Mouse (Mus musculus) heart, postnatal 10 days (tissue): Measurements from ENCODE around the gene Wdr45b. TPM values are rescaled to one million over a fixed set of nuclear protein-coding genes. Genes with fewer than 3 reads are reported as not detected.
"Not testable (repeated sequence)": the region's sequence is repeated elsewhere in the genome, so short reads cannot be mapped to it uniquely, and the experiment has no call there.

Experiments
- DNase-seq, 2 experiments: peaks; one replicate each; pipeline ENCODE4 v3.0.0; 2021
- intact Hi-C: fragments of 180-260 bp; cut with DNase I; formaldehyde crosslinking; loops from one replicate; pipeline ENCODE4 v1.15.1; 2025
- total RNA-seq, 2 experiments: library from RNA; stranded (reverse); gene quantifications; 2 replicates each; pipeline ENCODE4 v1.2.3; 2021

Gene Wdr45b
- 10 to 100 TPM; 53.0 to 54.0 TPM for total RNA-seq

DNA sequence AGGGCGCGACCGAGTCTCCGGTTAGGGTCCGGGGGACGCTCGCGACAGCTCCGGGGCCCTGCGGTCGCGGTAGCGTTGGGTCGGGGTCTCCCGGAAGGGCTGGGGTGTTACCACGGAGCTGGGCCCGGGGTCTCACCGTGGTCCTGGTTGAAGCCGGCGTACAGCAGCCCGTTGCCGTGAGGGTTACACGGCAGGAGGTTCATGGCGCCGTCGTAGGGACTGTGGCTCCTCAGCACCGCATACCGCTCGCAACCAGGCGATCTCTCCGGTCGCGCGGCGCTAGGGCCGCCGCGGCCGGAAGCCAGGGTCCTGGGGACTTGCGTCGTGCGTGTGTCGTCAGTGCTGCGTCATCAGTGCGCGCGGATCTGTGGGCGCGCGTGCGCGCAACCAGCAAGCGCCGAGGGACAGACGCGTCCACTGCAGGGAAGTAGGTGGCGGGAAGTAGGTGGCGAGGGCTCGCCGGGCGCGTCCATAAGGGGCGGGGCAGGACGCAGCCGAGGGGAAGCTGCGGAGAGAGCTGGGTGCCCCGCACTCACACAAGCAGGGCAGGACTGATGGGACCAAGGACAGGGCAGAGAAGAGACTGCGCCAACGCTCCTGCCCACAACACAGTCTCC, at the start of gene Wdr45b:
Wdr45b (minus strand) TSS at position 355 of the 617 bp plus-strand sequence.
- peak; percentile 99 for DNase-seq
- intact Hi-C loops = loop anchor here (5.0 kb wide), 2 partner anchors 68 to 117 kb away; partner anchors contain the start of genes Fn3krp and Narf

DNA sequence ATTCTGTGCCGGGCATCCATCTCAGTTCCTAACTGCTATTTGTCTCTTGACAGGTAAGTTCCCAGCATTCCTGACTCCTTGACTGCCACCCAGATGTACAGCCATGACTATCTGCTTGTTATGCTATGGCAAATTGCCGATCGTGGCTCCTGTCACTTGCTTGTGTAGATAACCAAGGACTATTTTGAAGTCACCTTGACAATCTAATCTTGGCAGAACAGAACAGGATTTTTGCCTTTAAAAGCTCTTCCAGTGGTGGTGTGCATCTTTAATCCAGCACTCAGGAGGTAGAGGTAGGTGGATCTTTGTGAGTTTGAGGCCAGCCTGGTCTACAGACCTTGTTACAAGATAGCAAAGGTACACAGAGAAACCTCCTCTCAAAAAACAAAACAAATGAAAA, 38.2 kb upstream of the Wdr45b start:
- intact Hi-C loops = no loop called here
- no peak for DNase-seq

DNA sequence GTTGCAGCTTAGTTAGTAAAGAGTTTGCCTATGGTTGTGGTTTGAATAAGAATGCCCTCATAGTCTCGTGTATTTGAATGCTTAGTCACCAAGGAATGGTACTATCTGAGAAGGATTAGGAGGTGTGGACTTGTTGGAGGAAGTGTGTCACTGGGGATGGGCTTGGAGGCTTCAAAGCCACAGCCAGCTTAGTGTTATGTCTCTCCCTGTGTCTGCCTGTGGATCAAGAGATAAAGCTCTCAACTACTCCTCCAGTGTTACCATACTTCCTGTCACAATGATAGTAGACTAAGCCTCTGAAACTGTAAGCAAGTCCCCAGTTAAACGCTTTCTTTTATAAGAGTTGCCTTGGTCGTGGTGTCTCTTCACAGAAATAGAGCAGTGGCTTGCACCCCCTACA, 36.5 kb upstream of the Wdr45b start:
- DNase-seq = no peak
- intact Hi-C loops = no loop called here

DNA sequence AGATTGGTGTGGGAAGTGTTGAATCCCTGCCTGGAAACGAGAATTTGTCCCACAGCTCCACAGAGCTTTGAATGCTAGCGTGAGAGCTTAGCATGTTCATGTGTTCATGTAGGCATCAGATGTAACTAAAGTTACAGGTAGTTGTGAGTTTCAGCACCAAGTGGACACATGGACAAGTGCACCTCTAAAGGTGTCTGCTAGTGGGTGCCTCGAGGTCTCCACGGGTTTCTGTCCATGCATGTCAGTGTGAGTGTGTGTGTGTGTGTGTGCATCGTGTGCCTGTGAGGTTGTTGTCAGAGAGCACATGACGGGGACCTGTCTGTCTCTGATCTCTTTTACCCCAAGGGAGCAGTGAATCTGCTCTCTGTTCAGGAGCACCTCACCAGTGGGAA, 34.3 kb upstream of the Wdr45b start:
- no peak for DNase-seq
- intact Hi-C loops = loop anchor here (1.0 kb wide), 1 partner anchor 33 kb away; the partner anchor contains the start of gene Fn3krp

DNA sequence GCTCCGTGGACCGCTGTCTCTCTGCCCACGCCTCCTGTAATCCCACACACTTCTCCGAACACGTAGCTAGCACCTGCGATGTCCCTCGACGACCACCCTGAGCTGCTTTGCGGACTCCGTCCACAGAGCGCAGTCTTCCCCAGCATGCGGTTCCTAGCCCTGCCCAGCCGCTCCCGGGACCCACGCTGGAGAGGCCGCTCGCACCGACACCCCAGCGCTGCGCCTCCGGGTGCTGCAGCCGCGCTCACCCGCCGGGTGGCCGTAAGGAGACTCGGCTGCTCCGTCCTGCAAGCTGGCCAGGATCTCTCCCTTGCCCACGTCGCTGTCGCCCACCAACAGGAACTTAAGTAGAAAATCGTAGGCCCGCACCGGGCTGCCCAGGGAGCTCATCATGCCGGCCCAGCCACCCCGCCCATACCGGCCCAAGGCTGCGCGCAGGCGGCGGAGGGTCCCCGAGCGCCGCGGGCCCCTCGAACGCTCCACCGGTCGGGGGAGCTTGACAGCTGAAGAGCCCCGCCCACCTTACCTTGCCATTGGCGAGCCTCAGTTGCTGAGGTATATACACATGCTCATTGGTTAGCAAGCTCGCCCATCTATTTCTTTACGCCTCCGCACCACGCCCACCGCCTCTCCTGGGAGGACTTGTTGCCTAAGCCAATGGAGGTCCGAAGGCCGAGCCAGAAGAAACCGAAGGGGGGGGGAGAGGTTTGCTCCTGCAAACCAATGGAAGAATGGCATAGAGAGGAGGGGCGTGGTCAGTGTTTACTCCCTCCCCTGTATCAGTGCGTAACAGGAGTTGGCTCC, 33.7 kb upstream of the Wdr45b start, which contains the start of gene Rab40b:
Rab40b (minus strand) TSS at position 502 of the 804 bp plus-strand sequence.
- DNase-seq = peak; percentile 92 to 93
- intact Hi-C loops = loop anchor here (1.0 kb wide), 1 partner anchor 33 kb away; the partner anchor contains the start of gene Fn3krp

DNA sequence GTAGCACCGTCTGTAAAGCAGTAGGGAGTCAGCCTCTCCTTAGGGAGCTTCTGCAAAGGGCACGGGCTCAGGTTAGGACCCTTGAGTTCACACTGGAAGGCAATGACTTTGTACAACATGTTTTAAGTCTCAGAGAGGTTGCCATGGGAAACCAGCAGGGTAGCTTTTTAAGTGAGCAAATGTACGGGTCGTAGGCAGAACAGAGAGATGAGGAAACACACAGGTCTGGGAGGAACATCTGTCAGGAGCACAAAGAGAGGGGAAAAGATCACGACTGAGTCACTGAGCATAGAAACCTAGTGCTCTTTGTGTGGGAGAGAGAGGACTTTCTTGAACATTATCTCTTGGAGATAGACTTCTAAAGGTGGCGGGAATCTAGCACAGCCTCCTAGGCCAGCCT, 26.0 kb upstream of the Wdr45b start:
- no peak for DNase-seq
- intact Hi-C loops = no loop called here

DNA sequence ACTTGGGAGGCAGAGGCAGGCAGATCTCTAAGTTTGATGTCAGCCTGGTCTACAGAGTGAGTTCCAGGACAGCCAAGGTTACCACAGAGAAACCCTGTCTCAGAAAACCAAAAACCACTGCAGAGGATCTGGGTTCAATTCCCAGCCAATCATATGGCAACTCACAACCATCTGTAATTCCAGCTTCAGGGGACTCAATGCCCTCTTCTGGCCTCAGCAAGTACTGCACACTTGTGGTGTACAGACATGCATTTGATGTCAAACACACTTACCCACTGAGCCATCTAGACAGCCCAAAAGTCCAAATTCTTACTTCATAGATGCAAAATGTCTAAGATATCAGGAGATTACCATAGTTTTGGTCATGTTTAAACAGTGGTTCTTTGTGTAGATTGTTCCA, 24.4 kb upstream of the Wdr45b start:
- intact Hi-C loops = no loop called here
- no peak for DNase-seq

DNA sequence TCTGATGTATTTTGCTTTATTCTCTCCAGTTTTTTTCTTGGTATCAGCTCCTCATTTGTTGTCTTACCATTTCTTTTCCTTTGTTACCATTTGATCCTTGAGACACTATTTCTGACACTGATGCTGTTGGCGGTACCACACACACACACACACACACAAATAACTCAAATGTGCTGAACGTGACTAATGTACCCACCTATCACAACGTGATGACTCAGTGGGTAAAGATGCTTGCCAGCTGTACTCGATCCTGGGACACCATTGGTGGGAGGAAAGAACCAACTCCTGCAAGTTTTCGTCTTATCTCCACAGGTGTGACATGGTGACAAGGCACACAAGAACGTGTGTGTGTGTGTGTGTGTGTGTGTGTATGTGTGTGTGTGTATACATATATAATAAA, 19.1 kb upstream of the Wdr45b start:
- no peak for DNase-seq
- intact Hi-C loops = no loop called here

DNA sequence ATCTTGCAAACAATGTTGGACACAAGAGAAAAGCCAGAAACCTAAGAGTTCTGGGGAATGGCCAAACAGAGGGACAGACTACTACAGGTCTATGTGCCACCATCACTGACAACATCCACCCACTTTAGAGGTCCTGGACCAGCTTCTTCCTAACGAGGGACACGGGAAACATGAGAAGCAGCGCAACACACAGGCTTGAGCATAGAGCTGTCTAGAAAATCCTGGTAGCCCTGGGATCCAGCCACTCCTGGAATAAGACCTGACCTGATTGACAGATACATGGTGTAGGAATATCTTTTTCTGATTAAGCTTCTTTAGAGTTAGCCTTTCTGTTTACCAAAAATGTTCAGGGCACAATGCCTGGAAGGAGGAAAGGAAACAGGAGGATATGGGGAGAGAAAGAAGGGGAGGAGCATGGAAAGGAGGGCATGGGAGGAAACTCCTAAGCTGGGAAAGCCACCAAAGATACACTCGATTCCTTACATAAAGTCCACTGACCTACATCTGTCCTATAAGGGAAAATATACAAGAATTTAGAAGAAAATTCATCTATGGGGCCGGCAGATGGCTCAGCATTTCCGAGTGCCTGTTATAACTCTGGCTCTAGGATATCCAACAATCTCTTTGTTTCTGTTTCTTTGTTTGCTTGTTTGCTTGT, 16.2 kb upstream of the Wdr45b start:
- no peak for DNase-seq
- intact Hi-C loops = no loop called here

DNA sequence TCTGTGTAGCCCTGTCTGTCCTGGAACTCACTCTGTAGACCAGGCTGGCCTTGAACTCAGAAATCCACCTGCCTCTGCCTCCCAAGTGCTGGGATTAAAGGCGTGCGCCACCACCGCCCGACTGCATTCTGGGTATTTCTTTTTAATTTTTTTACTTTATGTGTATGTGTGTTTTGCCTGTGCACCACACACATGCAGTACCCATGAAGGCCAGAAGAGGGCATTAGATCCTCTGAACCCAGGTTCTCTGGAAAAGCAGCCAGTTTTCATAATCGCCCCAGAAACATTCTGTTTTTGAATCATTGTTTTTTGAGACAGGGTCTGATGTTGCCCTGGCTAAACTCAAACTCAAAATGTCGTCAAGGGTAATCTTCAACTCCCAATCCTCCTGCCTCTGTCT, 15.4 kb upstream of the Wdr45b start:
- DNase-seq = peak in 1 of 2 experiments; percentile 52
- intact Hi-C loops = no loop called here

DNA sequence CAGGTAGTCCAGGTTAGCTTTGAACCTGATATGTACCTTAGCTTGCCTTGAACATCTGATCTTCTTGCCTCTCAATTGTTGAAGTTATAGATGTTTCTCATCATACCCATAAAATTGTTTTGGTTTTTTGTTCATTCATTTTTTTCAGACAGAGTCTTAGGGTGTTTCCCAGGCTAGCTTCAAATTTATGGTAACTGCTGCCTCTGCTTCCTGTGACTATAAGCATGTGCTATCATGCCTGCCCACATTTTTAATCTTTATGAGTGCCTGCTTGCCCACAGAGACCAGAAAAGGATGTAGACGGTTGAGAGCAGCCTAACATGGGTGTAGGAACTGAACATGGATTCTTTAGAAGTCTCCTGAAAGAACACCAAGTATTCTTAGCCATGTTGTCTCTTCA, 14.5 kb upstream of the Wdr45b start:
- intact Hi-C loops = no loop called here
- no peak for DNase-seq

DNA sequence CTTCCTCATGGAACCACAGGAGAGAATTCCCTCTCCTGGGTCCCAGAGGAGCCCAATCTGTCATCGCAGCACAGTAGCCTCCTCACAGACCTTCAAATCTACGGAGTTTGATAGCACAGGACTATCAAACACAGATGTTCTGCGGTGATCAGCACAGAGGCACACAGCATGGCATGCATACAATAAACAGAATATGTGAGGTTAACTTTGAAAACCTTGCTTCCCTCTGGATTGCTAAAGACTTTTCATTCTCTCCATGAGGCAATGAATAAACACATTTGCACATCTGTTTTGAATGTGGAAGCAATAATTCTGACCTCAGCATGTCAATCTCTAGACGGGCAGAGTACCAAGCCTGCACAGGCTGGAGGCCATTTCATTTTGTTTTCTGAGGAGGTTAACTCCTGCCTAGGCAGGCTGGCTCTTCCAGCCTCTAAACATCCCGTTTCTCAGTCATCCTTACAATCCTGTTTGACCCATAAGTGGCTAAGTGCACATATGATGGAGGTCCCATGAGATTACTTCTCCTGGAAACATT, 13.0 kb upstream of the Wdr45b start:
- intact Hi-C loops = no loop called here
- DNase-seq = peak in 1 of 2 experiments; percentile 36

DNA sequence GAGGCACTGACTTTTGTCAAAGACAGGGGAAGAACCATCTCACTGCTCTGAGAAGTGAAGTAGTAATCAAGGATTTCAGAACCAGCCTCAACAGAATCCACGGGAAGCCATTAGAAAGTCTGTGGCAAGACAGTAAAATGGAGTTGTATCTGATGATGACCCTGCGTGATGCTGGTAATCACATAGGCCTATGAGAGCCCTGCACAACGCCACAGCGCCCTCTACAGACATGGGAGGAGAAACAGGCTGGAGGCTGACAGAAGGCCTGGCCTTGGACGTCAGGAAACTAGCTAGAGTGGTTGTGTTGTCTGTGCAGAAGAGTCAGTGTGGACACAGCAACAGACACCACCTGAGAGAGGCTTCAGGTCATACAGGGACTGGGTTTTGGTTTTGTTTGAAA, 8.0 kb upstream of the Wdr45b start:
- peak in 1 of 2 experiments; percentile 42 for DNase-seq
- intact Hi-C loops = no loop called here

DNA sequence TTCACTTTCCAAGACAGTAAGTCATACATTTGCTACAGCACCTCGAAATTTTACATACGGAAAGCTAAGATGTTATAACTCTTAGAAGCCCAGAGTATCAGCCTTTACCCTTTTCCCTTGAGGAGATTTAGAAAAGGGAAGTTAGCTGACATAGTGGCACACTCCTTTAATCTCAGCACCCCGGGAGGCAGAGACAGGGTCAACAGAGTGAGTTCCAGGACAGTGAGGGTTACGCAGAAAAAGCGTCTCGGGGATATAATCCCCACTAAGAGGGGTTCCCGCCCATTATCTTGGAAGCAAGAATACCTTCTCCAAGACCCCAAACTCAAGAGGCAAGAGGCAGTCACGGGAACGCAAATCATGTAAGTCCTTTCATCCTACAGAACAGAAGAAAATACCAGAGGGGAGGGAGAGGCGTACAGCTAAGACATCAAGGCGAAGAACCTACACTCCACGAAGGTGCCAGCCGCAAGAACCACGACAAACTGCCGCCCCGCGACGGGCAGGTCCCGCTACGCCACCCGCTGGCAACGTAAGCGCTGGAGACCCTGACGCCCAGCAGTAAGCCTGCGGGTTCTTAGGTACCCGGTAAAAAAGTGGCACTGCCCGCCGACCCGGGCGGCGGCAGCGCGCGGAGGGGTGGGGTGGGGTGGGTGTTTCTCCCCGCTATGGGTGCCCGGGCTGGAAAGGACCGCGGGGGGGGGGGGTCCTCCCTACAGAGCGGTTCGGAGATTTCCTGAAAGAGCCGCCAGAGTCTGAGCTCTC, 737 bp downstream of the Wdr45b start:
- peak; percentile 31 to 44 for DNase-seq
- intact Hi-C loops = loop anchor here (5.0 kb wide), 2 partner anchors 69 to 116 kb away; partner anchors contain the start of genes Fn3krp and Narf

DNA sequence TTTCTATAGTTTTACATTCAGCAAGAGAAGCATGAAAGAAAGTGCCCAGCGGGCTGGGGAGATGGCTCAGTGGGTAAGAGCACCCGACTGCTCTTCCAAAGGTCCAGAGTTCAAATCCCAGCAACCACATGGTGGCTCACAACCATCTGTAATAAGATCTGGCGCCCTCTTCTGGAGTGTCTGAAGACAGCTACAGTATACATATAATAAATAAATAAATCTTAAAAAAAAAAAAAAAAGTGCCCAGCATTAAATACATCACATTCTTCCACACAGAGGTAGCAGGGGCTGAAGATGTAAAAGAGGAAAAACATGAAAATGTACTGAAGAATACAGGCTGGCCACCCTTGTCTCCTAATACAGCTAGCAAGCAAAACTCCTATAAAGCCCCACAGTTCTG, 5.5 kb downstream of the Wdr45b start:
- intact Hi-C loops, DNase-seq: not testable (repeated sequence)

DNA sequence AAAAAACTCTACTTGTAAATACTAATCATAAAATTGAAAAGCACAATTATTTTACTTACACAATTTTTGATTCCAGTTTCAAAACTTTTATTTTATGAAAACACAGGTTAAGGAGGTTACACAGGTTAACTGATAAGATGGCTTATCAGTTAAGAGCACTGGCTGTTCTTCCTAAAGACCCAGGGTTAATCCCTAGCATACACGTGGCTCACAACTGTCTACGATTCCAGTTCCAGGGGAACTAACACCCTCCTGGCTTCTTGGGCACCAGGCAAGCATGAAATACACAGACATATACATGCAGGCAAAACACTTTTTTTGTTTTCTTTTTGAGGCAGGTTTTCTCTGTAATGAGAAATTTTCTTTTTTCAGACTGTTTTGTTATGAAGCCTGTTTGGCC, 6.1 kb downstream of the Wdr45b start:
- no peak for DNase-seq
- intact Hi-C loops = no loop called here

DNA sequence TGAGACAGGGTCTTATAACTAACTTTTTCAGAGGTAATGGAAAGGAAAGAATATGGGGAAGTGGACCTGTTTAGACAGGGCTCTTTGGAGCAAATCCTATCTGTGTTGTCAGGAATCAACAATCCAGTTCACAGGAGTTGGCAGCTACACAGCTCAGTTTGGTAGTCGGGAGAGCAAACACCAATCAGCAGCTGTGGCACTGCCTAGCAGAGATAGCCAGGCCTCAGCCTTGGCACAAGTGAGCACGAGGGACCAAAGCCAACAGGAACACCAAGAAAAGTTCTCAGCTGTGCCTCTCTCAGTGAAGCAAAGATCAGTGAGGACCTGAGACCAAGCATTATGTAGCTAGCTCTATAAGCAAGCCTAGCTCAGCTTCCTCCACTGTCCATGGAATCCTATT, 7.2 kb downstream of the Wdr45b start:
- peak; percentile 69 to 72 for DNase-seq
- intact Hi-C loops = no loop called here

DNA sequence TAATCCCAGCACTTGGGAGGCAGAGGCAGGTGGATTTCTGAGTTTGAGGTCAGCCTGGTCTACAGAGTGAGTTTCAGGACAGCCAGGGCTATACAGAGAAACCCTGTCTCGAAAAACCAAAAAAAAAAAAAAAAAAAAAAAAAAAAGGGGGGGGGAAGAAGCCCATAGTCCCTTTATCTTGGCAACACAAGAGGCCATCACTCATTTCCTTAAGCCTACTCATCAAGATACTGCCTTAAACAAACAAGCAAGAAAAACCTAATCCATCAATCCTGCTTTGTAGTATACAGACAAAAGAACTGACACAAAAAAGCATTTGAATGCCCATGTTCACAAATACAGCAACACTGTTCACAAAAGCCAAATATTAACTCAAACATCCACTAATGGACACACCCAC, 11.8 kb downstream of the Wdr45b start:
- intact Hi-C loops, DNase-seq: not testable (repeated sequence)

DNA sequence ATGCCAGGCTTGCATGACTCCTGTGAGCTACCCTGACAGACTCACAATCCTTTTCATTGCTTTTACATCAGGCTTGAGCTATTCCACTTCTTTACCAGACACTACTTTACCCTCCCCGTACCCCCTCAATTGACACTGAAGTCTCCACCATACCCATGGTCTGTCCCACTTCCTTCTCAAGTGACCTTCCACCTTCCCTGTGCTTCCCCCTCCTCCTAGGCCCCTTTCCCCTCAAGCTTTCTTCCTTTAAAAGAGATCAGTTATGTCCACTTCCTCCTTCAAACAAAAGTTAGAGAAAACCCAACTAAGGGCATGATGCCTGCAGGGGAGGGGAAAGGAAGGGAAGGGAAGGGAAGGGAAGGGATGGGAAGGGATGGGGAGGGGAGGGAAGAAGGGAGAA, 14.0 kb downstream of the Wdr45b start:
- intact Hi-C loops = no loop called here
- no peak for DNase-seq

DNA sequence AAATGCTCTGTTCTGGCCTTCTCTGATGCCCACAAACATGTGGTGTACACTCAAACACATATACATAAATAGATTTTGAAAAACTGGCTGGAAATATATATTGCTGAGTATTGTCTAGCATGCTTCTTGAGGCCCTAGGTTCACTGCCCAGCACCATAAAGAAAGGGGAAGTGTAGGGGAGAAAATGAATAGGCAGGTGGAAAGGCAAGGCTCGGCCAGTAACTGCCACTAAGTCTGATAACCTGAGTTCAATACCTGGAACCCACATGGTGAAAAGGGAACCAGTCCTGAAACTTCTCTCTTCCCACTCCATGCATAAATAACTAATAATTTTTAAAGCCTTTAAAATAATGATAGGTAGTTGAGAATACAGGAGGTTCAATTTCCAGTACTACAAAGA, 14.6 kb downstream of the Wdr45b start:
- no peak for DNase-seq
- intact Hi-C loops = no loop called here
